Mouse (Mus musculus) liver, adult 2 months (tissue): ENCODE data around the gene Suox. TPM values are rescaled to one million over a fixed set of nuclear protein-coding genes. Genes with fewer than 3 reads are reported as not detected.

Source experiments
- DNase-seq: peaks from one replicate; pipeline ENCODE4 v3.0.0-alpha.2; 2011; ENCODE audit warnings: low read depth, low spot score; ENCODE audit errors: extremely low read depth
- H3K27ac ChIP-seq: fragments of 200-500 bp; replicated peaks from 2 replicates; pipeline ENCODE4 v1.5.1; 2012; ENCODE audit warnings: low read depth, mild to moderate bottlenecking, control low read depth, inconsistent platforms, low read length; ENCODE audit not compliant: insufficient read depth
- H3K27me3 ChIP-seq: fragments of 200-500 bp; 2 replicates; pipeline ENCODE4 v1.6.1; 2012; ENCODE audit warnings: mild to moderate bottlenecking, moderate library complexity, low read length, inconsistent platforms; ENCODE audit not compliant: control insufficient read depth, insufficient read depth
- H3K36me3 ChIP-seq: fragments of 200-500 bp; 2 replicates; pipeline ENCODE4 v1.6.1; 2012; ENCODE audit warnings: low read length, inconsistent platforms; ENCODE audit not compliant: control insufficient read depth, insufficient read depth
- H3K4me1 ChIP-seq: fragments of 200-500 bp; 2 replicates; pipeline ENCODE4 v1.6.1; 2011; ENCODE audit warnings: low read length; ENCODE audit not compliant: control insufficient read depth, insufficient read depth
- H3K4me3 ChIP-seq: fragments of 200-500 bp; 2 replicates; pipeline ENCODE4 v1.5.1; 2011; ENCODE audit warnings: low read depth, mild to moderate bottlenecking, control low read depth, low read length, moderate library complexity; ENCODE audit not compliant: insufficient read depth
- H3K79me2 ChIP-seq: fragments of 200-500 bp; 2 replicates; pipeline ENCODE4 v1.6.1; 2012; ENCODE audit warnings: inconsistent platforms, mild to moderate bottlenecking, low read length, moderate library complexity; ENCODE audit not compliant: control insufficient read depth, insufficient read depth
- H3K9ac ChIP-seq: fragments of 200-500 bp; 2 replicates; pipeline ENCODE4 v1.6.1; 2012; ENCODE audit warnings: low read depth, mild to moderate bottlenecking, control low read depth, inconsistent platforms, low read length
- CTCF ChIP-seq: fragments of 200-500 bp; IDR thresholded peaks from 2 replicates; pipeline ENCODE4 v1.5.1; 2011; ENCODE audit warnings: low read depth, low read length, control low read depth
- POLR2A ChIP-seq: fragments of 200-500 bp; IDR thresholded peaks from 2 replicates; pipeline ENCODE4 v1.6.1; 2011; ENCODE audit warnings: low read length, control low read depth; ENCODE audit not compliant: insufficient read depth; ENCODE audit errors: extremely low read depth
- WGBS: fragments of 180-500 bp; shearing (Covaris S2); methylation state at CpG from one replicate; pipeline ENCODE4 v1.1.7; 2018; 5-methylcytosine and 5-hydroxymethylcytosine counted together
- polyA plus RNA-seq: library from polyadenylated mRNA; depleted of rRNA; stranded (reverse); fragments of >200 nt; gene quantifications from 2 replicates; pipeline ENCODE4 v1.2.3, GENCODE M21; 2012
- total RNA-seq: library from RNA; depleted of rRNA; stranded (reverse); fragments of >200 nt; gene quantifications from 2 replicates; pipeline ENCODE4 v1.2.3, GENCODE M21; 2014

Gene Suox
- total and polyA plus RNA-seq, 2 experiments: 103 to 145 TPM

DNA sequence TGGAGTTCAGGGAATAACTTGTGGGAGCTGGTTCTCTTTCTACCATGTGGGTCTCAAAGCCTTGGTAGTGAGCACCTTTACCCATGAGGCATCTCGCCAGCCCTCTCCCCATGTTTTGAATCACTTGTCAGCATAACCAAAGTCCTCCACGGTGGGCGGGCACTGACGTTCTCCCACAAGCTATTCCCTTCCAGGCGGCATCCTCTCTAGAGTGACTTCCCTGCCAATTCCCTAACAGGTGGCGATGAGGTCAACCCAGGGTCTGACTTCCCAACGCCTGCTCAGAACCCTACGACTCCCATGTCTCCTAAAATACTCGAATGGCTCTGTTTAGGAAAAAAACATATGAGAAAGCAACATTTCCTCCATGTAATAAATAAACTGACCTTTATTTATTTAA, 16.0 kb downstream of the Suox start:
- Histone ChIP-seq H3K36me3 (no peaks in the 10 kb centered on the region), H3K27me3 (no peaks in the 10 kb centered on the region), H3K4me1 (peaks cover 9% of the 10 kb centered on the region), H3K9ac (no peak overlapping the region), H3K27ac (no peak overlapping the region), H3K4me3 (no peak overlapping the region), H3K79me2 (no peaks in the 10 kb centered on the region)
- WGBS: 60% methylated on average over 9 of the region's 9 CpGs
- no peak for DNase-seq
- no peak for TF ChIP-seq POLR2A
- TF ChIP-seq CTCF: no peak

DNA sequence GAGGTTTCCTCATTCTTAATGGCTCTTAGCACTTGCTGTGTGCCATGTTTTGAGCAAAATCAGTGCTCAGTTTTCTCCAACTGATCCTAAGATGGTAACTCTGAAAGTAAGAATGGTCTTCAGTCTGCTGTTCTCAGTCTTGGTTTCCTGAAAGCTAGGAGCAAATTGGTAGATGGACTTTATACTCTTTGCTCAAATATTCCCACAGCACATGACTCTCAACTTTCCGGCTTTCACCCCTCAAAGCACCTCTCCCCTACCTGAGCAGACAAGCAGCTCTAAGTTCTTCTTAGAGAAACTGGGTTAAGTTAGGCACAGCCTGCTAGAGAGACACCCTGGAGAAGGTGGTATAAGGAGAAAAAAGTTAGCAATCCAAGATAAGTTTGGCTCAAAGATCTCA, 17.1 kb downstream of the Suox start:
- peaks cover 9% of the 10 kb centered on the region for H3K4me1 ChIP-seq
- TF ChIP-seq POLR2A (no peak), CTCF (no peak)
- H3K27ac ChIP-seq: no peak overlapping the region
- H3K9ac ChIP-seq: no peak overlapping the region
- WGBS: 32% methylated on average over 1 of the region's 1 CpGs
- no peak overlapping the region for H3K4me3 ChIP-seq
- peak; percentile 59 for DNase-seq
- no peaks in the 10 kb centered on the region for H3K79me2 ChIP-seq
- H3K36me3 ChIP-seq: no peaks in the 10 kb centered on the region
- no peaks in the 10 kb centered on the region for H3K27me3 ChIP-seq

DNA sequence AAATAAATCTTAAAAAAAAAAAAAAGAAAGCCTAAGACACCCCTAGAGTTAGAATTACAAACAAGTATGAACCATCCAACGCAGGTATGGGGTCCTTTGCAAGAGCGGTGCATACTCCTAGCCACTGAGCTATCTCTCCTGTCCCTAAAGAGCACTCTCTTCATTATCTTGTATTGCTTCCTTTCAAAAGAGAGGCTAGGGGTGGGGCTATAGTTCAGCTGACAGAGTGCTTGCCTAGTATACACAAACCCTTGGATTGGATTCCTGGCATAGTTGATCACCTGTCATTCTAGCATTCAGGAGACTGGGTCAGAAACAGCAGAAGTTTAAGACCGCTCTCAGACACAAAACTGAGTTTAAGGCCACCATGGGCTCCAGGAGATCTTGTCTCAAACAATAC, 18.6 kb downstream of the Suox start:
- 18% methylated on average over 3 of the region's 3 CpGs for WGBS
- H3K79me2 ChIP-seq: no peaks in the 10 kb centered on the region
- no peak overlapping the region for H3K4me3 ChIP-seq
- no peak overlapping the region for H3K9ac ChIP-seq
- DNase-seq: peak; percentile 90
- H3K36me3 ChIP-seq: no peaks in the 10 kb centered on the region
- no peak overlapping the region for H3K27ac ChIP-seq
- TF ChIP-seq CTCF (no peak), POLR2A (no peak)
- peaks cover 9% of the 10 kb centered on the region for H3K4me1 ChIP-seq
- H3K27me3 ChIP-seq: no peaks in the 10 kb centered on the region

- no peak overlapping the region for H3K27ac ChIP-seq
- no peak overlapping the region for H3K4me3 ChIP-seq
- H3K79me2 ChIP-seq: no peaks in the 10 kb centered on the region
- peaks cover 9% of the 10 kb centered on the region for H3K4me1 ChIP-seq
- 43% methylated on average over 4 of the region's 4 CpGs for WGBS
- H3K9ac ChIP-seq: no peak overlapping the region
- no peaks in the 10 kb centered on the region for H3K36me3 ChIP-seq
- H3K27me3 ChIP-seq: no peaks in the 10 kb centered on the region
- no peak for TF ChIP-seq POLR2A
- no peak for TF ChIP-seq CTCF
- peak; percentile 57 for DNase-seq
Measured at GRCm38 (mm10) chr10:128653866-128654265, 20.0 kb downstream of the Suox start.

DNA sequence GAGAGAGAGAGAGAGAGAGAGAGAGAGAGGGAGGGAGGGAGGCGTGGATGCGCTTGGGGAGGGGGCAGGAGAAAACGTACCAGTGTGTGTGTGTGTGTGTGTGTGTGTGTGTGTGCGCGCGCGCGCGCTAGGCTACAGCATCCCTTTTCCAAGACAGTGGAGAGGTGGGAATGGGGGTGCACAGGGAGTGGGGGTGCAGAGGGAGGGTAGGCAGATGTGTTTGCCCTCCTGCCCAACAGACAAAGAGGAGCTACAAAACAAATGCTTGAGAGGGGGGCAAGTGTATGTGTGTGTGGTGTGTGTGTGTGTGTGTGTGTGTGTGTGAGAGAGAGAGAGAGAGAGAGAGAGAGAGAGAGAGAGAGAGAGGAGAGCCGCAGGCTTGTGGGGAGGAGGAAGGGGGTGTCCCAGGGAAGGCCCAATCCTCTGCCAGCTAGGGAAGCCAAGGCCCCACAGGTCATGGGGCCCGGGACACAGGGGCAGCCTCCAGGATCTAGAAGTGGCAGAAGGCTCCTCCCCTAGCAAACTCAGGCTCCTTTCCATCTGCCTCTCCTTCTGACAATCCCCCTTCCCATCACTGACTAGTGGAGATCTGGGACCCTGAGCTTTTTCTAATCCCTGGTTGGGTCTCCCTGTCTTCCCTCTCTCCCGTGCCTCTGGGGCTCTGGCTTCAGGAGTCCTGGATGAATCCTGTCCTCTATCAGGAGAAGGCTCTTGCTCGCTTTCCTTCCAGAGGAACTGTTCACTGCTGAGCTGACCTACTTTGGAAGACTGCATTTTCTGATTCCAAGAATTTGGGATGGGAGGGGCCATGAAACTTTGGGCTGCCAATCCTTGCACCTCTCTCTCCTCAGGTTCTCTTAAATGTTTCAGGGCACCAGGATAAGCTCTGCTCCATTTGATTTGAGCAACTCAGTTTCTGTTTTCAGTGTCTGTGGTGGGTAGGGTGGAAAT, 27.5 kb downstream of the Suox start:
- WGBS: 19% methylated on average over 4 of the region's 13 CpGs
- Histone ChIP-seq H3K27ac (peak overlapping the region; percentile 58), H3K27me3 (no peaks in the 10 kb centered on the region), H3K4me3 (peak overlapping the region; percentile 57), H3K36me3 (no peaks in the 10 kb centered on the region), H3K9ac (peak overlapping the region; percentile 80), H3K4me1 (peaks cover 12% of the 10 kb centered on the region), H3K79me2 (no peaks in the 10 kb centered on the region; the same call in 1 of the 2 replicates)
- DNase-seq: no peak
- TF ChIP-seq CTCF (no peak), POLR2A (no peak)

GRCm38 (mm10) chr10:128645111-128646011, 28.5 kb downstream of the Suox start, which contains the start of gene Ikzf4:
TSS of gene Ikzf4 (minus strand) at chr10:128645991.
- Histone ChIP-seq H3K9ac (peak within 1 kb of the TSS; percentile 80), H3K79me2 (no peaks in the 10 kb centered on the region; the same call in 1 of the 2 replicates), H3K4me1 (peaks cover 12% of the 10 kb centered on the region), H3K27ac (peak within 1 kb of the TSS; percentile 58), H3K27me3 (no peaks in the 10 kb centered on the region), H3K4me3 (peak within 1 kb of the TSS; percentile 78), H3K36me3 (no peaks in the 10 kb centered on the region)
- 20% methylated on average over 35 of the region's 36 CpGs for WGBS
- TF ChIP-seq CTCF (no peak), POLR2A (no peak)
- DNase-seq: no peak
